Comparison of ENCODE assay signal across 8 mouse cellular contexts in the genomic region with DNA sequence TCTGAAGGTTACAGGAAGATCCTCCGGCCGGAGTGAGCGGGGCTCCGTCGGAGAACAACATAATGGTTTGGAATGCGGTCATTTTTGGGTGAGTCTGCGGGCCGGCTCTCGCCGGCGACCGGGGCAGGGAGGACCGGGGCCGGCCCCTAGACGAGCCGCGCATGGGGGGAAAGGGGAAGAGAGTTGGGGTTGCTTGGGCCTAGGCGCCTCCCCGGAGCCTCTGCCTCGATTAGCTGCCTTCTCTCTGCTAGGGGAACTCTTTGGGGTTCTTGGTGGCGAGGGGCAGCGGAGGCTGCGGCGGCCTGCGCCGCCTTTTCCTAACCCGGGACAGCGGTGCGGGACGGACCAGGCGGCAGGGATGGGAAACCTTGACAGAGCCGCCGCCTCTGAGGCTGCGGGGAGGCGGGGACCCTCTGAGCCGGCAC. TPM values are rescaled to one million over a fixed set of nuclear protein-coding genes. Genes with fewer than 3 reads are reported as not detected.
DNase-seq lines count a peak whose midpoint lies in the region; ATAC-seq and TF ChIP-seq lines count a peak whose summit lies in the region.

No protein-coding gene starts in this region.

- no peaks in the 10 kb centered on the region for H3K36me3 ChIP-seq in heart, embryonic 16.5 days (ENCODE audit: control insufficient read depth, insufficient read depth)
- no peaks in the 10 kb centered on the region for H3K36me3 ChIP-seq in liver, postnatal 0 days (replicated peaks; ENCODE audit: insufficient read depth, low read length)

- peak overlapping the region; percentile 78 for H3K9ac ChIP-seq in heart, embryonic 16.5 days (ENCODE audit: low read length)
- H3K9ac ChIP-seq in liver, postnatal 0 days (replicated peaks), result peak overlapping the region; percentile 96

- no peak for TF ChIP-seq CTCF in liver, postnatal 0 days (IDR thresholded peaks at IDR 0.05; ENCODE audit: low read depth)

- ATAC-seq in frontal cortex, adult (ENCODE audit: low TSS enrichment), result peak; percentile 29
- peak; percentile 52 for ATAC-seq in heart, embryonic 16.5 days (replicated peaks; ENCODE audit: extremely low read depth, insufficient read depth, low FRiP score)
- ATAC-seq in liver, postnatal 0 days, result peak; percentile 52

- no peaks in the 10 kb centered on the region for H3K27me3 ChIP-seq in heart, embryonic 16.5 days (ENCODE audit: control insufficient read depth, insufficient read depth, low read length)
- H3K27me3 ChIP-seq in liver, postnatal 0 days (ENCODE audit: insufficient read depth, low read length), result no peaks in the 10 kb centered on the region

- no peaks in the 10 kb centered on the region for H3K9me3 ChIP-seq in heart, embryonic 16.5 days (replicated peaks; ENCODE audit: control insufficient read depth, low read length)
- no peaks in the 10 kb centered on the region for H3K9me3 ChIP-seq in liver, postnatal 0 days (ENCODE audit: low read length)

- H3K4me1 ChIP-seq in heart, embryonic 16.5 days (ENCODE audit: control insufficient read depth, insufficient read depth, low read length), result peaks cover 2% of the 10 kb centered on the region; the same call in 1 of the 2 replicates
- peaks cover 3% of the 10 kb centered on the region; the same call in 1 of the 2 replicates for H3K4me1 ChIP-seq in liver, postnatal 0 days (ENCODE audit: insufficient read depth)

- peak overlapping the region; percentile 70 for H3K4me2 ChIP-seq in heart, embryonic 16.5 days (ENCODE audit: low read depth, low read length)
- peak overlapping the region; percentile 73 for H3K4me2 ChIP-seq in liver, postnatal 0 days (ENCODE audit: low read depth, low read length)

- WGBS in heart, embryonic 16.5 days, result 9% methylated on average over 34 of the region's 36 CpGs
- 9% methylated on average over 18 of the region's 36 CpGs for WGBS in liver, postnatal 0 days (ENCODE audit: insufficient replicate concordance)

- H3K27ac ChIP-seq in heart, embryonic 16.5 days (ENCODE audit: low read length), result peak overlapping the region; percentile 79
- peak overlapping the region; percentile 74 for H3K27ac ChIP-seq in liver, postnatal 0 days (ENCODE audit: low read depth)

- DNase-seq in frontal cortex, postnatal 10 days (ENCODE audit: low spot score in 2 of 2), result no peak
- peak; percentile 14 for DNase-seq in urinary bladder, postnatal 25 days (ENCODE audit: low spot score)
- no peak for DNase-seq in urinary bladder, adult 2 months (ENCODE audit: low spot score)
- peak; percentile 38 for DNase-seq in liver, postnatal 0 days
- DNase-seq in spleen, postnatal 36 days (ENCODE audit: low spot score in 2 of 2), result peak; percentile 16 to 19
- no peak for DNase-seq in adrenal gland, adult 8-10 months

- H3K4me3 ChIP-seq in heart, embryonic 16.5 days (ENCODE audit: low read length), result peak overlapping the region; percentile 77
- H3K4me3 ChIP-seq in liver, postnatal 0 days (ENCODE audit: low read depth, low read length), result peak overlapping the region; percentile 86

- no peak for TF ChIP-seq EP300 in liver, postnatal 0 days (IDR thresholded peaks at IDR 0.05; ENCODE audit: low read depth)

RNA-seq across cellular contexts. Expression of a gene that starts 0.8 kb away (rescaled TPM):
- polyA plus RNA-seq in urinary bladder, adult 2 months (2012; rRNA removed), result 15.9 and 19.7 TPM in 2 replicates
- 19.4 and 20.4 TPM in 2 replicates for polyA plus RNA-seq in heart, embryonic 16.5 days (2015; fragmentation: Nextera tagmentation; extraction: Ambion mirVana)
- 9.2 TPM in 2 replicates for polyA plus RNA-seq in liver, postnatal 0 days (2015; fragmentation: Nextera tagmentation; extraction: Ambion mirVana)
- 10 to 100 TPM; 49.0 to 54.6 (median 52.2) TPM for total RNA-seq in adrenal gland, adult 8-10 months (2022)

RNA-seq across cellular contexts. Expression of a gene that starts 1.0 kb away (rescaled TPM):
- 43.4 and 45.0 TPM in 2 replicates for polyA plus RNA-seq in urinary bladder, adult 2 months (2012; rRNA removed)
- polyA plus RNA-seq in heart, embryonic 16.5 days (2015; fragmentation: Nextera tagmentation; extraction: Ambion mirVana), result 137 and 144 TPM in 2 replicates
- polyA plus RNA-seq in liver, postnatal 0 days (2015; fragmentation: Nextera tagmentation; extraction: Ambion mirVana), result 92.5 and 94.9 TPM in 2 replicates
- 10 to 100 TPM; 51.4 to 63.9 (median 55.7) TPM for total RNA-seq in adrenal gland, adult 8-10 months (2022)

RNA-seq across cellular contexts. Expression of a gene that starts 28.0 kb away (rescaled TPM):
- 5.1 and 5.9 TPM in 2 replicates for polyA plus RNA-seq in urinary bladder, adult 2 months (2012; rRNA removed)
- polyA plus RNA-seq in heart, embryonic 16.5 days (2015; fragmentation: Nextera tagmentation; extraction: Ambion mirVana), result 0.63 and 0.72 TPM in 2 replicates
- polyA plus RNA-seq in liver, postnatal 0 days (2015; fragmentation: Nextera tagmentation; extraction: Ambion mirVana), result 0.69 and 0.75 TPM in 2 replicates
- 10 to 100 TPM in 3 of 4 experiments, 1 to 10 TPM in 1; 9.4 to 13.3 (median 12.3) TPM for total RNA-seq in adrenal gland, adult 8-10 months (2022)

Comparison
In these comparisons a context has a peak if more than half of its experiments do, and no peak if none do; other contexts are left out.
1. DNase-seq: peak in urinary bladder, postnatal 25 days (single experiment), liver, postnatal 0 days (single experiment) and spleen, postnatal 36 days (2 of 2); none in frontal cortex, postnatal 10 days (0 of 2), urinary bladder, adult 2 months (single experiment) and adrenal gland, adult 8-10 months (single experiment).
2. Peak in every context shown above with its lines, with median percentiles within 50 percentile points of each other: ATAC-seq.